Mouse (Mus musculus) Patski (cell line): ENCODE results near the gene Nr3c2. TPM values are rescaled to one million over a fixed set of nuclear protein-coding genes. Genes with fewer than 3 reads are reported as not detected.
A peak's percentile ranks its signal among the peaks of the same experiment; 100 is the strongest.

Experiments
- ATAC-seq: fragments of 100-300 bp; one replicate; pipeline ENCODE4 v1.8.0; 2021
- CTCF ChIA-PET: fragments of 350-600 bp; sonication (Branson Sonifier 250); formaldehyde crosslinking; loops from one replicate; lab custom pipeline; 2022; ENCODE audit warnings: inconsistent platforms; lab: Charles Lee
- POLR2A ChIA-PET: fragments of 350-600 bp; sonication (Branson Sonifier 250); formaldehyde crosslinking; loops from one replicate; lab custom pipeline; 2022; ENCODE audit warnings: antibody characterized with exemption, inconsistent platforms; lab: Charles Lee
- DNase-seq: peaks from one replicate; pipeline ENCODE4 v3.0.0-alpha.2; 2011; ENCODE audit warnings: low read depth, low spot score
- H3K27me3 ChIP-seq: fragments of 371-371 bp; one replicate; pipeline ENCODE4 v1.5.1; 2021
- CTCF ChIP-seq: fragments of 100-300 bp; IDR thresholded peaks from one replicate; pipeline ENCODE4 v1.5.1; 2021
- in situ Hi-C: fragments of 300-500 bp; cut with MboI; formaldehyde crosslinking; loops from 3 replicates; pipeline ENCODE4 v1.11.1; 2018; ENCODE audit warnings: low pct_unique_long_range_greater_than_20kb, mixed read lengths
- polyA plus RNA-seq: library from polyadenylated mRNA; unstranded; gene quantifications from one replicate; pipeline ENCODE4 v1.2.3, GENCODE M21; 2021

Nr3c2 gene
- polyA plus RNA-seq, 1 experiment from 2014 or later: 6.7 TPM

- peak; percentile 27 for DNase-seq
- no peak for TF ChIP-seq CTCF
These were observed 363.2 kb downstream of the Nr3c2 start for GRCm38 (mm10) chr8:77262216-77263009.

GRCm38 (mm10) chr8:77267941-77268405 is 368.7 kb downstream of the Nr3c2 start:
- ATAC-seq (peak; percentile 68), DNase-seq (peak; percentile 64)
- POLR2A ChIA-PET: no interaction called here
- in situ Hi-C loops: no loop called here
- H3K27me3 ChIP-seq: no peaks in the 10 kb centered on the region
- no peak for TF ChIP-seq CTCF
- CTCF ChIA-PET: interaction anchor here (0.8 to 1.8 kb wide), 3 partner anchors 17 to 78 kb away, joined by 3 to 5 read pairs (median 4); no protein-coding TSS in a partner anchor

More at GRCm38 (mm10) chr8:77262216-77263009, 363.2 kb downstream of the Nr3c2 start:
- in situ Hi-C loops: no loop called here
- H3K27me3 ChIP-seq: no peaks in the 10 kb centered on the region
- ChIA-PET POLR2A (no interaction called here), CTCF (interaction anchor here (0.9 kb wide), 1 partner anchor 159 kb away, joined by 3 read pairs; no protein-coding TSS in a partner anchor)
- peak; percentile 68 for ATAC-seq

GRCm38 (mm10) chr8:77272136-77272535 is 372.9 kb downstream of the Nr3c2 start:
- no peak for TF ChIP-seq CTCF
- in situ Hi-C loops: no loop called here
- ChIA-PET CTCF (no interaction called here), POLR2A (no interaction called here)
- DNase-seq (no peak), ATAC-seq (no peak)
- H3K27me3 ChIP-seq: no peaks in the 10 kb centered on the region

GRCm38 (mm10) chr8:77275571-77275970 is 376.3 kb downstream of the Nr3c2 start:
- in situ Hi-C loops: no loop called here
- DNase-seq: no peak
- ChIA-PET POLR2A (no interaction called here), CTCF (interaction anchor here (2.3 kb wide), 1 partner anchor 11 kb away, joined by 7 read pairs; no protein-coding TSS in a partner anchor)
- H3K27me3 ChIP-seq: no peaks in the 10 kb centered on the region
- no peak for ATAC-seq
- TF ChIP-seq CTCF: no peak

GRCm38 (mm10) chr8:77276827-77277226 is 377.6 kb downstream of the Nr3c2 start:
- POLR2A ChIA-PET: no interaction called here
- H3K27me3 ChIP-seq: no peaks in the 10 kb centered on the region
- in situ Hi-C loops: no loop called here
- no peak for ATAC-seq
- TF ChIP-seq CTCF: no peak
- CTCF ChIA-PET: interaction anchor here (2.3 kb wide), 1 partner anchor 10 kb away, joined by 7 read pairs; no protein-coding TSS in a partner anchor
- DNase-seq: no peak

GRCm38 (mm10) chr8:77278246-77278645 is 379.0 kb downstream of the Nr3c2 start:
- in situ Hi-C loops: no loop called here
- no peak for TF ChIP-seq CTCF
- no peak for DNase-seq
- no peak for ATAC-seq
- ChIA-PET CTCF (interaction anchor here (0.7 to 2.0 kb wide), 2 partner anchors 8 to 18 kb away, joined by 4 to 5 read pairs; no protein-coding TSS in a partner anchor), POLR2A (interaction anchor here (0.7 kb wide), 1 partner anchor 1281 kb away, joined by 6 read pairs; no protein-coding TSS in a partner anchor)
- no peaks in the 10 kb centered on the region for H3K27me3 ChIP-seq

GRCm38 (mm10) chr8:77279977-77280376 is 380.7 kb downstream of the Nr3c2 start:
- CTCF ChIA-PET: interaction anchor here (1.2 kb wide), 1 partner anchor 47 kb away, joined by 3 read pairs; no protein-coding TSS in a partner anchor
- no peak for DNase-seq
- in situ Hi-C loops: no loop called here
- H3K27me3 ChIP-seq: no peaks in the 10 kb centered on the region
- ATAC-seq: no peak
- TF ChIP-seq CTCF: no peak
- POLR2A ChIA-PET: no interaction called here

- CTCF ChIA-PET: interaction anchor here (1.0 kb wide), 1 partner anchor 24 kb away, joined by 3 read pairs; no protein-coding TSS in a partner anchor
- in situ Hi-C loops: no loop called here
- DNase-seq (no peak), ATAC-seq (no peak)
- no peaks in the 10 kb centered on the region for H3K27me3 ChIP-seq
- POLR2A ChIA-PET: no interaction called here
- no peak for TF ChIP-seq CTCF
These were observed 383.5 kb downstream of the Nr3c2 start for GRCm38 (mm10) chr8:77282605-77283236.

- ATAC-seq (no peak), DNase-seq (no peak)
- ChIA-PET CTCF (interaction anchor here (0.9 to 1.6 kb wide), 3 partner anchors 16 to 29 kb away, joined by 3 to 5 read pairs (median 4); no protein-coding TSS in a partner anchor), POLR2A (no interaction called here)
- no peak for TF ChIP-seq CTCF
- in situ Hi-C loops: no loop called here
- no peaks in the 10 kb centered on the region for H3K27me3 ChIP-seq
These were observed 385.2 kb downstream of the Nr3c2 start for GRCm38 (mm10) chr8:77284473-77284872.

- DNase-seq: peak; percentile 22
These were observed 388.8 kb downstream of the Nr3c2 start for GRCm38 (mm10) chr8:77288065-77288464.

More at GRCm38 (mm10) chr8:77288065-77288464, 388.8 kb downstream of the Nr3c2 start:
- POLR2A ChIA-PET: no interaction called here
- H3K27me3 ChIP-seq: no peaks in the 10 kb centered on the region
- in situ Hi-C loops: no loop called here
- TF ChIP-seq CTCF: no peak
- ATAC-seq: peak; percentile 74
- CTCF ChIA-PET: no interaction called here
